Mouse (Mus musculus) gastrocnemius, adult 8-10 months (tissue): ENCODE data around the gene Clcnka. TPM values are rescaled to one million over a fixed set of nuclear protein-coding genes. Genes with fewer than 3 reads are reported as not detected.

ENCODE experiments used
- DNase-seq, 2 experiments: peaks; one replicate each; pipeline ENCODE4 v3.0.0; 2022; ENCODE audit warnings: low spot score in 2 of 2
- microRNA-seq: library from miRNA; unstranded; fragments of <30 nt; microRNA quantifications from one replicate; pipeline ENCODE4 v1.2.0, GENCODE M21; 2022
- total RNA-seq, 4 experiments: library from RNA; stranded (reverse); gene quantifications; 2 replicates each; pipeline ENCODE4 v1.2.4; 2022

Clcnka gene
- total RNA-seq, 4 experiments from 2014 or later = not detected

- no peak for DNase-seq
Measured at GRCm38 (mm10) chr4:141335263-141335796, 63.2 kb downstream of the Clcnka start.

GRCm38 (mm10) chr4:141334695-141335094, 63.8 kb downstream of the Clcnka start:
- DNase-seq = no peak

Small RNAs within 50 kb of the gene (microRNA-seq; reads per million reads assigned to microRNA genes)
- not detected for gene Gm25690

Other genes starting within 250 kb of the Clcnka start
- 1 to 10 TPM in 1 of 4 experiments, not detected in 3; 1.4 TPM for gene Rsg1, start 184.8 kb downstream of the Clcnka start, total RNA-seq
- gene Arhgef19, start 159.2 kb downstream of the Clcnka start, total RNA-seq = 1 to 10 TPM in 1 of 4 experiments, under 1 TPM in 3; 0.10 to 1.1 (median 0.22) TPM
- gene Epha2, start 97.5 kb downstream of the Clcnka start, total RNA-seq = 1 to 10 TPM in 3 of 4 experiments, under 1 TPM in 1; 0.85 to 2.0 (median 1.8) TPM
- under 1 TPM in 2 of 4 experiments, not detected in 2; 0.17 to 0.27 TPM for gene Fam131c, start 30.5 kb downstream of the Clcnka start, total RNA-seq
- under 1 TPM in 2 of 4 experiments, not detected in 2; 0.11 to 0.58 TPM for gene Clcnkb, start 17.3 kb upstream of the Clcnka start, total RNA-seq
- 100 to 1,000 TPM; 243 to 314 (median 275) TPM for gene Hspb7, start 22.1 kb upstream of the Clcnka start, total RNA-seq
- under 1 TPM in 3 of 4 experiments, not detected in 1; 0.32 to 0.54 (median 0.36) TPM for gene Srarp, start 37.4 kb upstream of the Clcnka start, total RNA-seq
- 10 to 100 TPM; 30.2 to 38.3 (median 33.0) TPM for gene Zbtb17, start 45.9 kb upstream of the Clcnka start, total RNA-seq
- 10 to 100 TPM; 17.0 to 23.9 (median 23.5) TPM for gene Spen, start 139.9 kb upstream of the Clcnka start, total RNA-seq
- 1 to 10 TPM in 2 of 4 experiments, under 1 TPM in 2; 0.46 to 2.2 (median 0.94) TPM for gene Fblim1, start 207.4 kb upstream of the Clcnka start, total RNA-seq
- under 1 TPM; 0.16 to 0.46 (median 0.31) TPM for gene Tmem82, start 219.9 kb upstream of the Clcnka start, total RNA-seq
- gene Slc25a34, start 225.1 kb upstream of the Clcnka start, total RNA-seq = 10 to 100 TPM in 3 of 4 experiments, 1 to 10 TPM in 1; 9.2 to 14.0 (median 12.3) TPM